9 mouse cellular contexts compared by ENCODE assay signal in the genomic region with DNA sequence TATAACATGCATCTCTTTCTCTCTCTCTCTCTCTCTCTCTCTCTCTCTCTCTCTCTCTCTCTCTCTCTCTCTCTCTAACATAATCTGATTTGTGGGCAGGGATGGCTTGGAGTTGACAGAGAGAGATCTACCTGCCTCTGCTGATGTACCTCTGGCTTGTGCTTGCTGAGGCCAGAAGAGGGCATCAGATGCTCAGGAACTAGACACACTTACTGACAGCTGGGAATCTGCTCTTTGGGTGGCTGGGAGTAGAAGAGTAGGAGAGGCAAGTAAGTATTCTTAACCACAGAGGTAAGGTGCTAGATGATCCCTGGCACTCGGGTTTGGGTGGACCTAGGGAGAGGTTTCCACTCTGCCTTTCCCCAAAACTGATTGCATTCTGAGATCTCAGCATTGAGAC. TPM values are rescaled to one million over a fixed set of nuclear protein-coding genes. Genes with fewer than 3 reads are reported as not detected.
DNase-seq lines count a peak whose midpoint lies in the region; ATAC-seq and TF ChIP-seq lines count a peak whose summit lies in the region.
"Had no signal": no experiment of that assay in that cellular context is flagged by ENCODE, and none has a peak within 500 bp of the region (broad histone marks: within the 10 kb centered on the region; RNA-seq: fewer than 3 reads in every experiment).

No protein-coding gene starts in this region.

- no peak for TF ChIP-seq EP300 in liver, postnatal 0 days (IDR thresholded peaks at IDR 0.05; ENCODE audit: low read depth)

- peak; percentile 38 for DNase-seq in gastrocnemius, adult 18-20 months (ENCODE audit: low spot score)
- DNase-seq in gastrocnemius, postnatal 25 days, result no peak
- no peak for DNase-seq in liver, postnatal 0 days
- DNase-seq in liver, embryonic 11.5 days (ENCODE audit: low spot score), result no peak
- DNase-seq in cerebellum, adult 9-11 months, result peak; percentile 45
- DNase-seq in thymus, postnatal 14 days, result peak; percentile 60
- no peak for DNase-seq in midbrain, embryonic 11.5 days (ENCODE audit: low spot score, missing footprints)

- no peak overlapping the region for H3K4me3 ChIP-seq in liver, postnatal 0 days (ENCODE audit: low read depth, low read length)
- H3K4me3 ChIP-seq in liver, embryonic 11.5 days (ENCODE audit: low read depth, low read length), result no peak overlapping the region
- no peak overlapping the region for H3K4me3 ChIP-seq in forebrain, embryonic 12.5 days (replicated peaks)
- H3K4me3 ChIP-seq in midbrain, embryonic 11.5 days (ENCODE audit: low read depth, low read length), result no peak overlapping the region

- TF ChIP-seq CTCF in liver, postnatal 0 days (IDR thresholded peaks at IDR 0.05; ENCODE audit: low read depth), result peak; percentile 58

- ATAC-seq in liver, postnatal 0 days, result no peak
- no peak for ATAC-seq in liver, embryonic 11.5 days (replicated peaks; ENCODE audit: low FRiP score)
- ATAC-seq in forebrain, embryonic 12.5 days (ENCODE audit: low FRiP score), result no peak
- no peak for ATAC-seq in midbrain, embryonic 11.5 days (ENCODE audit: low FRiP score)

- H3K9ac ChIP-seq in liver, postnatal 0 days (replicated peaks), result no peak overlapping the region
- H3K9ac ChIP-seq in liver, embryonic 11.5 days (ENCODE audit: low read depth, low read length), result no peak overlapping the region
- H3K9ac ChIP-seq in forebrain, embryonic 12.5 days, result no peak overlapping the region
- H3K9ac ChIP-seq in midbrain, embryonic 11.5 days (ENCODE audit: low read length), result no peak overlapping the region

- H3K27me3 ChIP-seq in liver, postnatal 0 days (ENCODE audit: insufficient read depth, low read length), result no peaks in the 10 kb centered on the region
- H3K27me3 ChIP-seq in liver, embryonic 11.5 days (replicated peaks; ENCODE audit: control insufficient read depth, insufficient read depth, low read length), result no peaks in the 10 kb centered on the region
- H3K27me3 ChIP-seq in forebrain, embryonic 12.5 days, result no peaks in the 10 kb centered on the region
- no peaks in the 10 kb centered on the region for H3K27me3 ChIP-seq in midbrain, embryonic 11.5 days (ENCODE audit: control insufficient read depth, insufficient read depth, low read length)

- no peaks in the 10 kb centered on the region for H3K9me3 ChIP-seq in liver, postnatal 0 days (ENCODE audit: low read length)
- H3K9me3 ChIP-seq in liver, embryonic 11.5 days (ENCODE audit: control insufficient read depth, low read length), result no peaks in the 10 kb centered on the region
- H3K9me3 ChIP-seq in forebrain, embryonic 12.5 days, result no peaks in the 10 kb centered on the region
- H3K9me3 ChIP-seq in midbrain, embryonic 11.5 days (ENCODE audit: control insufficient read depth, low read length), result no peaks in the 10 kb centered on the region

- H3K36me3 ChIP-seq in liver, postnatal 0 days (replicated peaks; ENCODE audit: insufficient read depth, low read length), result no peaks in the 10 kb centered on the region
- no peaks in the 10 kb centered on the region for H3K36me3 ChIP-seq in liver, embryonic 11.5 days (ENCODE audit: control insufficient read depth, insufficient read depth, low read length)
- no peaks in the 10 kb centered on the region for H3K36me3 ChIP-seq in forebrain, embryonic 12.5 days (replicated peaks)
- no peaks in the 10 kb centered on the region for H3K36me3 ChIP-seq in midbrain, embryonic 11.5 days (ENCODE audit: control insufficient read depth, insufficient read depth, low read length)

- H3K4me1 ChIP-seq in liver, postnatal 0 days (ENCODE audit: insufficient read depth), result no peaks in the 10 kb centered on the region
- peaks cover 7% of the 10 kb centered on the region; the same call in 1 of the 2 replicates for H3K4me1 ChIP-seq in liver, embryonic 11.5 days (replicated peaks; ENCODE audit: control insufficient read depth, insufficient read depth, low read length)
- H3K4me1 ChIP-seq in forebrain, embryonic 12.5 days, result peaks cover 47% of the 10 kb centered on the region
- H3K4me1 ChIP-seq in midbrain, embryonic 11.5 days (ENCODE audit: control insufficient read depth, insufficient read depth, low read length), result peaks cover 22% of the 10 kb centered on the region

- WGBS in liver, postnatal 0 days (ENCODE audit: insufficient replicate concordance), result 47% methylated on average over 1 of the region's 1 CpGs
- WGBS in liver, embryonic 11.5 days, result 59% methylated on average over 1 of the region's 1 CpGs
- WGBS in forebrain, embryonic 12.5 days, result 88% methylated on average over 1 of the region's 1 CpGs
- 89% methylated on average over 1 of the region's 1 CpGs for WGBS in midbrain, embryonic 11.5 days

- H3K4me2 ChIP-seq in liver, postnatal 0 days (ENCODE audit: low read depth, low read length), result no peak overlapping the region
- H3K4me2 ChIP-seq in liver, embryonic 11.5 days, result no peak overlapping the region
- H3K4me2 ChIP-seq in forebrain, embryonic 12.5 days, result no peak overlapping the region
- no peak overlapping the region for H3K4me2 ChIP-seq in midbrain, embryonic 11.5 days

- no peak overlapping the region for H3K27ac ChIP-seq in liver, postnatal 0 days (ENCODE audit: low read depth)
- no peak overlapping the region for H3K27ac ChIP-seq in liver, embryonic 11.5 days (ENCODE audit: low read depth, low read length)
- H3K27ac ChIP-seq in forebrain, embryonic 12.5 days, result no peak overlapping the region
- H3K27ac ChIP-seq in midbrain, embryonic 11.5 days (ENCODE audit: low read depth, low read length), result no peak overlapping the region
- H3K27ac ChIP-seq: macrophage had no signal

RNA-seq across cellular contexts. Expression of gene Jarid2, which starts 29.5 kb away (rescaled TPM):
- total RNA-seq in gastrocnemius, adult 18-20 months (2021), result 10 to 100 TPM; 17.4 to 20.0 TPM
- 10 to 100 TPM; 23.0 to 27.5 TPM for total RNA-seq in gastrocnemius, postnatal 25 days (2021)
- polyA plus RNA-seq in liver, postnatal 0 days (2015; fragmentation: Nextera tagmentation; extraction: Ambion mirVana), result 5.7 and 6.8 TPM in 2 replicates
- 19.2 and 19.6 TPM in 2 replicates for polyA plus RNA-seq in liver, embryonic 11.5 days (2014; fragmentation: Nextera tagmentation; extraction: Ambion mirVana)
- polyA plus RNA-seq in forebrain, embryonic 12.5 days (2016; fragmentation: Nextera tagmentation; extraction: Ambion mirVana), result 67.3 and 70.4 TPM in 2 replicates
- polyA plus RNA-seq in midbrain, embryonic 11.5 days (2014; fragmentation: Nextera tagmentation; extraction: Ambion mirVana), result 37.4 and 42.5 TPM in 2 replicates

Comparison
In these comparisons a context has a peak if more than half of its experiments do, and no peak if none do; other contexts are left out.
1. DNase-seq: peak in gastrocnemius, adult 18-20 months (single experiment), cerebellum, adult 9-11 months (single experiment) and thymus, postnatal 14 days (single experiment); none in gastrocnemius, postnatal 25 days (single experiment), liver, postnatal 0 days (single experiment), liver, embryonic 11.5 days (single experiment) and midbrain, embryonic 11.5 days (single experiment).